Mouse (Mus musculus) gastrocnemius, adult 8-10 months (tissue): ENCODE data around the gene Wdr62. TPM values are rescaled to one million over a fixed set of nuclear protein-coding genes. Genes with fewer than 3 reads are reported as not detected.
A peak's percentile ranks its signal among the peaks of the same experiment; 100 is the strongest.
"Not testable (repeated sequence)": the region's sequence is repeated elsewhere in the genome, so short reads cannot be mapped to it uniquely, and the experiment has no call there.

Experiments used
- DNase-seq, 2 experiments: peaks; one replicate each; pipeline ENCODE4 v3.0.0; 2022; ENCODE audit warnings: low spot score in 2 of 2
- total RNA-seq, 4 experiments: library from RNA; stranded (reverse); gene quantifications; 2 replicates each; pipeline ENCODE4 v1.2.4; 2022

Wdr62 gene
- total RNA-seq, 4 experiments from 2014 or later = 0.90 to 2.3 (median 1.4) TPM

- no peak for DNase-seq
These were observed 14.7 kb downstream of the Wdr62 start for GRCm38 (mm10) chr7:30265531-30265930.

DNA sequence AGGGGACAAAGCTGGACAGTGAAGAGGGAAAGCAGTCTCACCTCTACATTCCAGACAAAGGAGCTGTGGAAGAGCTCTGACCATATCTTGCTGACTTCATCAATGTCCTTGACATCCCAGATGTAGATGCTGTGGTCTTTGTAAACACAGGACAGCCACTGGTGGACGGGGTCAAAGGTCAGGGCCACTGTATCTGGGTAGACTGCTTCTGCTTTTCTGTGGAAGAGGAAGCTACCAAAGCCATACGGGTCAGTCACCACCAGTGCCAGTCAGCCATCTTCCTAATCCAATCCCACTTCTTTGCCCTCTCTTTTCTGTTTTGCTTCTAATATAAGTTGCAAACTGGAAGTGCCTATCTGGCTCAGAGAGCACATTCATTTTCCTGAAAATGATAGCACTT lies 15.2 kb downstream of the Wdr62 start:
- no peak for DNase-seq

GRCm38 (mm10) chr7:30251956-30252954 lies 28.0 kb downstream of the Wdr62 start:
- peak; percentile 29 to 58 for DNase-seq

GRCm38 (mm10) chr7:30237374-30237773 lies 42.8 kb downstream of the Wdr62 start:
- DNase-seq = not testable (repeated sequence)

DNA sequence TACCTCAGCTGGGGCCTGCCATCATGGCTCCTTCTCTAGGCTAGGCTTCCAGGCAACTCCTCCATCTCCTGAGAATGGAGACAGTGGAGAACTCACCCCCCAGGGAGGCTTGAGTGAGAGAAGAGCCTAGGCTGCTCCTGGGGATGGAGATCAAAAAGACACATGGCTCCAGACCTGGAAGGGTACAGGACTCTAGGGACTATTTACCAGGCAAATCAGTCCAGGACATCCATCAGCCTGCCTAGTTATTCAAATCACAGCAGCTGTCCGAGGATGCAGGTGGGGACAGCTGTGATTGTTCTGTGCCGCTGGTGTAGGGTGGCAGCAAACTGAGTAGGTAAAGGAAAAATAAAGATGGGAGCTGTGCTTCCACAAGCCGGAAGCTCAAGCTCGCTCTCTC lies 44.6 kb downstream of the Wdr62 start, which contains the start of gene Ovol3:
Gene Ovol3 (minus strand): TSS at position 101 of the 400 bp plus-strand sequence.
- DNase-seq = no peak

GRCm38 (mm10) chr7:30235091-30235490 lies 45.1 kb downstream of the Wdr62 start:
- no peak for DNase-seq

GRCm38 (mm10) chr7:30234276-30234858 lies 45.9 kb downstream of the Wdr62 start:
- DNase-seq = no peak

- peak in 1 of 2 experiments; percentile 23 for DNase-seq
These were observed 46.8 kb downstream of the Wdr62 start for GRCm38 (mm10) chr7:30233387-30233786.

- DNase-seq = no peak
These were observed 47.5 kb downstream of the Wdr62 start for GRCm38 (mm10) chr7:30232631-30233148.

DNA sequence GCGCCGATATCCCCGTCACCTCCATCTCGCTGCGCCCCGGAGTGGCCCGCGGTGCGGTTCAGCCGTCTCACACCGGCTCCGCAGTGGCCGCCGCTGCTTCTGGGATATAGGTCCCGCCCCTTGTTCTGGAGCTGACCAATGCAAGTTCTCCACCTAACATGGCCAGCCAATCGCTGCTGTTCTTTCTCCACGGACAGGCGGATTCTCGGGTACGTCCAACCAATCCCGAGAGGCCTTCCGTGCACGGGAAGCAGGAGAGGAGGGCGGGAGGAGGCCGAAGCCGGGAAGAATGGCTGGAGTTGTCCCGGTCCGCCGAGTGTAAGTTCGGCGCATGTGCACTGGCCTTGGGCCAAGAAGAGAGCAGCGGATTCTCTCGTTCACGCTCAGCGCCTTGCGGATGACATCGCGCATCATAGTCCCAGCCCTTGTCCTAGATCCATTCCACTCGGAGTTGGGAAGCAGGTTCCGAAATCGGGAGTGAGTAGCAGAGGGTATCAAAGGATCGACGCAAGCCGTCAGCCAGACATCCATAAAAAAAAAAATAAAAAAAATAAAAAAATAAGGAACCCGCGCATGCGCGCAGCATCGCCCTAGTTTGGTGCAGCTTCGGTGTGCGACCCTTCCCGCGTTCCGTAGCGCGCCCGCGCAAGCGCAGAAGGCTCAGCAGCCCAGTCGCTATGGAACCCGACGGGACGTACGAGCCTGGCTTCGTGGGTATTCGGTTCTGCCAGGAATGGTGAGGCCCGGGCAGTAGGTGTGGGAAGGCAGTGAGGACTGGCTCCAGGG lies 48.4 kb downstream of the Wdr62 start, which contains the start of the genes Polr2i and Tbcb:
Gene Polr2i (plus strand): TSS at position 280 of the 786 bp plus-strand sequence.
Gene Tbcb (minus strand): TSS at position 604 of the 786 bp plus-strand sequence.
- DNase-seq = peak; percentile 94 to 98

- DNase-seq = no peak
These were observed 48.9 kb downstream of the Wdr62 start for GRCm38 (mm10) chr7:30231328-30231668.

DNA sequence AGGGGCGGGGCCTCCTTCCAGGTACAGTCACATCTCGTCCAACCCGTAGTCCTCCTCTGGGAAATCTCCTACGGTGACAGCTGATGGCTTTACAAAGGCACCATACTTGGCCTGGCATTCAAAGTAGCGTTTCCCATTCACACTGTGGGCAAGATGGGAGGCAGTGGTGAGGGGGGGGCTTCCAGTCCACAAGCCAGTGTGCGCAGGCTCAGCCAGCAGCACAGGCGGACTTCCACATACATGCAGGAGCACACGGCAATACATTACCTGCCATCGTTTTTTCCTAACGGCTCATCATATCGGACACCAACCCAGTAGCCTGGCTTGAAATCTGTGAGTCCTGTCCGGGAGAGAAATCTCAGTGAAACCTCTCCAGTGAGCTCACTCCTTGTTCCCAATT lies 56.0 kb downstream of the Wdr62 start:
- no peak for DNase-seq

DNA sequence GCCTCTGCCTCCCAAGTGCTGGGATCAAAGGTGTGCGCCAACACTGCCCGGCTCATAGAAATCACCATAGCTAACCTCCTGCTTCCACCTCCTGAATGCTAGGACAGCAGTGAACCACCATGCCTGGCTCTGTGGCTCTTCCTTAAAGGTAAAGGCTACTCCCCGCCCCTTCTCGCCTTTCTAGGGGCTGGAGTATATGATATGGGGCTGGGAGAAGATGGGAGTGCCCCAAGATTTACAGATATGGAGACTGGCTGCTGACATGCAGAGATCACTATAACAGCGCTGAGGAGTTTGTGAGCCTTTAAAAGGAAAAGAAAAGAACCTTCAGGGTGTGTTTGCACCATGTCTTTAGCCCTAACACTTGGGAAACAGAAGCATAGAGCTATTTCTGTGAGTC lies 58.0 kb downstream of the Wdr62 start:
- DNase-seq = no peak

GRCm38 (mm10) chr7:30221433-30221832 lies 58.8 kb downstream of the Wdr62 start:
- no peak for DNase-seq

DNA sequence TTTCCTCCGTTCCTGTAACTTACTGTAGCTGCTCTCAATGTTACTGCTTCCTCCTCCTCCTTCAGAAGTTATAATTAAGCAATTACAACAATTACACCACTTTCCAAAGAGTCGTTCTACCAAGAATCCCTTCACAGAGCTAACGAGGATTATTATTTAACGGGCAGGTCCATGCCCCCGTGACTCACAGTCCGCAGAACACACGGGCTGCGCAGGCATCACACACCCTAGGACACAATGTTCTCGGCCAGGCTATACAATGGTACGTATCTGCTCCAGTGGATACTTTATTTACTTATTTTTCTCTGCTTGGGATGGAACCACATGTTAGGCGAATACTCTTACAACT lies 60.2 kb downstream of the Wdr62 start:
- no peak for DNase-seq

GRCm38 (mm10) chr7:30219293-30220007 lies 60.8 kb downstream of the Wdr62 start:
- DNase-seq = no peak

- no peak for DNase-seq
These were observed 62.9 kb downstream of the Wdr62 start for GRCm38 (mm10) chr7:30217277-30217676.

GRCm38 (mm10) chr7:30216723-30217151 lies 63.5 kb downstream of the Wdr62 start:
- peak in 1 of 2 experiments; percentile 38 for DNase-seq

DNA sequence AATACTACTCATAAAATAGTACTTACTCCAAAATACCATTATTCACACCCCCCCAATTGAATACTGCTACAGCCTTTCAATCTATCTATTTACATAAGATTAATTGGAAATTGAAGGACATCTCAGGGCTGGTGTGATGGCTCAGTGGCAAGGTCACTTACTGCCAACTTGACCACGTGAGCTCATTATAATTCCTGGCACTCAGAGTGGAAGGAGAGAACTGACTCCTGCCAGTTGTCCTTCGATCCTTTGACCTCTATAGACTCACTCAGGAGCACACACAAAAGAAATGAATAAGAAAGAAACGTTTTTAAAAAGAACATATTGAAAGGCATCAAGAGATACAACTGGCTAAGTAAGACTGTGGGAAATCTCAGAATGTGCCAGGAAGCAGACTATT lies 64.3 kb downstream of the Wdr62 start:
- DNase-seq = no peak

GRCm38 (mm10) chr7:30213881-30214280 lies 66.3 kb downstream of the Wdr62 start:
- DNase-seq = no peak

GRCm38 (mm10) chr7:30211025-30211424 lies 69.2 kb downstream of the Wdr62 start:
- DNase-seq = no peak
